Mouse (Mus musculus) layer of hippocampus, postnatal 36 days (tissue): ENCODE data around the gene 2510002D24Rik. TPM values are rescaled to one million over a fixed set of nuclear protein-coding genes. Genes with fewer than 3 reads are reported as not detected.
"Not testable (repeated sequence)": the region's sequence is repeated elsewhere in the genome, so short reads cannot be mapped to it uniquely, and the experiment has no call there.

Experiments
- DNase-seq, 2 experiments: peaks; one replicate each; pipeline ENCODE4 v3.0.0; 2022
- total RNA-seq, 2 experiments: library from RNA; stranded (reverse); gene quantifications; 2 replicates each; pipeline ENCODE4 v1.2.3; 2021

The 2510002D24Rik gene
- total RNA-seq = 10 to 100 TPM; 24.4 to 27.5 TPM

GRCm38 (mm10) chr16:18836468-18837208, at the start of gene 2510002D24Rik, which contains the start of gene Gm28539:
Gene 2510002D24Rik (plus strand): TSS chr16:18836578.
Gene Gm28539 (plus strand): TSS chr16:18836584.
- peak; percentile 89 to 90 for DNase-seq

GRCm38 (mm10) chr16:18786652-18787051, 49.7 kb upstream of the 2510002D24Rik start:
- no peak for DNase-seq

- no peak for DNase-seq
These were observed 47.6 kb upstream of the 2510002D24Rik start for GRCm38 (mm10) chr16:18788627-18789406.

DNA sequence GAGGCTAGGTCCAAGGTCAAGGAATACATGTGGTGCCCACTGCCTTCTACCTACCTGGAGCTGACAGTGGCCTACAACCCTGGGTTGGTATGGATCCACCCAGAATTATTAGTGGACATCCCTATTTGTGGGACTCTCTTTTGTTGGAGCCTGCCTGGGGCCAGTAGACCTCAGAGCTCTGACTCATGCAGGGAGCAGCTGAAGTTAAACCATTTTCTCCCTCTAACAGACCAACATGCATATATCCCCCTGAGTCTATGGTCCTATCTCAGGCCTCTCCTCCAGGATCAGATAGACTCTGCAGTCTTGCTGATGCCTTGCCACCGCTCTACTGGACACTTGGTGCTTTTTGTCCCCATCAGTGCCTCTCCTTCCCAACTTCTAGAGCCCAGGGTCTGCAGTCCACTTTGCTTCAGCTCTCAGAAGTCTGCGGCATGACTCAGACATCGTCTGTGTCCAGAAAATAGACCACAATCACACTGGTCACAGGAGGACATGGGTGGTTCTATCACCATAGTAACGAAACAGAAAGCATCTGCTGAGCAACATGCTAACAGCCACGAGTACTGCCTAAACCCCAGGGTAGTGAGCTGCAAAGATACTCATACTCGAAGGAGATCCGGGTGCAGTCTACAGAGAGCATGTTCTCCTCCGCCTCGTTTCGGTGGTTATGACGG, 41.0 kb upstream of the 2510002D24Rik start:
- DNase-seq = no peak

DNA sequence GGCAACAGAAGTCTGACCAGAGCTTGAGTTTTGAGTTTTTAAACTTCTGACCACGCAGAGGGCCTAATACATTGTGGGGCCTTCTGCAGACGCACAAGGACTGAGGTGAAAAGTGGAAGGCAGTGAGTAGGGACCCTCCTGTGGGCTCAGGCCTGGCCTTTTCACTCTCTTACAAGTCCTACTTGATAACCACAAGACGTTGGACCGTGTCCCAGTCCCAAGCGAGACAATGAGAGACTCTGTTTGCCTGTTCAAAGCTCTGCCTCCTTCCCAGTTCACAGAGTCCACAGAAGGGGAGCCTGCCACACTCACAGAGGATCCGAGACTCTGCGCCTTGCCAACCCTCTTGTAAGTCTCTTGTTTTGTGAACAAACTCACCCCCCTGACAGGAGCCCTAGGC, 39.7 kb upstream of the 2510002D24Rik start:
- DNase-seq = no peak

- no peak for DNase-seq
These were observed 38.2 kb upstream of the 2510002D24Rik start for GRCm38 (mm10) chr16:18798151-18798550.

GRCm38 (mm10) chr16:18798841-18799240, 37.5 kb upstream of the 2510002D24Rik start:
- peak; percentile 54 to 67 for DNase-seq

DNA sequence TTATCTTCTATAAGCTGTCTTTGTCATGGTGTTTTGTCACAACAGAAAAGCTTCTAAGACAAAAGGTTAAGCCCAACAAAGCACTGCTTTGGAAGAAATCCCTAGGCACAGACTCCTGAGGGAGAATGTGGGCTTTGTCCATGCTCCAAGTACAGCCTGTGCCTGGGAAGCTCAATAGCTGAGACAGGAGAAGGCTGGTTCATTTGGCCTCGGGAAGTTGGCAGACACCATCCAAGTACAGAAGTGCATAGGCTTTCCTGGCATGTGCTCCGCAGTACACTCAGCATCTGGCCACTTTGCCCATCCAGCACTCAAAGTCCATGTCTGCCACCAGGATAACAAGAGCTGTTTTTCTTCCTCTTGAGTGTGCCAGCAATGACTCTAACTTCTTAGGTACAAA, 30.6 kb upstream of the 2510002D24Rik start:
- no peak for DNase-seq

- DNase-seq = no peak
These were observed 27.4 kb upstream of the 2510002D24Rik start for GRCm38 (mm10) chr16:18809001-18809400.

- no peak for DNase-seq
These were observed 25.3 kb upstream of the 2510002D24Rik start for GRCm38 (mm10) chr16:18811032-18811431.

DNA sequence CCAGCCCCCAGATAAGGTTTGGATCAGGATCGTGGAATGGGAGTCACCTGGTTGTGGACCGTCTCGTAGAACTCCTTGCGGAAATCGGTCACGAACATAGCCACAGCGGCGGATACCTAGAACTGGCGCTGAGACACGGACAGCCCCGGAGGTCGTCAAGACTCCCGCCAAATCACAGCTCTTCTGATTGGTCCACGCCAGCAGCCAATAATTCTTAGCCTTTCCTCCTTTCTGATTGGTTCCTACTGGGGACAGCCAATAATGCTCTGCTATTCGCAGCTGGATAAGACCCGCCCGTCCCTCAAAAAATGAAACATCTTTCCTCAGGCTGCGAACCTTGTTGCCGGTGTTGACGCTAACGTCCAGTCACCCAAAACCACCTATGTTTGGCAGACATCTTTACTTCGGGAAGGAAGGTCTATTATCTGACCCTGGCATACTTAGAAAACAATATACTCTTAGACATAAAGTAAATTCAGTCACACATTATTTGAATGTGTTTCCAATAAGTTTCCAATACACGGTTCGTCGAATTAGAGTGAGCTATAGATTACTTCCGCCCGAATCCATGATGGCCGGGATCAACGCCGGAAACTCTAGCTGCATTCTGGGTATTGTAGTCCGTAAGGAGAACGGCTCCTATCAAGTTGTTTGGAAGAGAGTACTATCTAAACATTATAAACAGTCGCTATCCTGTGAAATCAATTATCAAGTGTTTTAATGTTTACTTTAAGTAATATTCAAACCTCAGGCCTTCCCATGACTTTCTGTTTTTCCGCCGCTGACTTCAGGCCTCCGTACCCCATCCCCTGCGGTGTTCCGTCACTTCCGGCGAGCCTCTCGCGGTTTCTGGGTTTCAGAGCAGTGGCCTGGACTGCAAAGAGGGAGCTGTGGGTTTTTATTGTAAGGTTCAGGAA, 24.7 kb upstream of the 2510002D24Rik start, which contains the start of the genes Ufd1 and Cdc45:
Gene Ufd1, plus strand, starts transcription at position 312 of the 917 bp plus-strand sequence.
Gene Cdc45, minus strand, starts transcription at position 520 of the 917 bp plus-strand sequence.
- peak; percentile 85 to 86 for DNase-seq

DNA sequence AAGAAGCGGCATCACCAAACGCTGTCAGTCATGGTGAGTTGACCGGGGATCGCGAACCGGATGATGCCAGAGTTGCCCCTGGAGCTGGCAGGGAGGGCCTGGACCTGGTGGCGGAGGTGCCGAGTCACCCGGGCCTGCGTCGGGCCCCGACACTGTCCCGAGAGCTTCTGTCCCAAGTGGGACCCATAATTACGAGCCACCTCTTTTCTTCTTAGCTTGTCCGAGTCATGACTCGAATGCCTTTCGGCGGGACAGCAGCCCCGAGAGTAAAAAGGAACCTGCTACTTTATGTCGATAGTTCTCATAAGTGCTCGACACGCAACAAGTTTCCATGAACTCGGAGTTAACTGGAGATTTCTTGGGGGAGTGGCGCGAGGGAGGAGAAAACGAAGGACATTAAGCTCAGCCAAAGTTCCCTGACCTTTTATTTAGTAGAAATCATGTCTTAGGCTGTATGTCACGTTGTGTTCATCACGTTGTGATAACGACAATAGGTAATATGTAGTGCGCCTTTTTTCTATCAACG, 23.9 kb upstream of the 2510002D24Rik start:
- DNase-seq = no peak

DNA sequence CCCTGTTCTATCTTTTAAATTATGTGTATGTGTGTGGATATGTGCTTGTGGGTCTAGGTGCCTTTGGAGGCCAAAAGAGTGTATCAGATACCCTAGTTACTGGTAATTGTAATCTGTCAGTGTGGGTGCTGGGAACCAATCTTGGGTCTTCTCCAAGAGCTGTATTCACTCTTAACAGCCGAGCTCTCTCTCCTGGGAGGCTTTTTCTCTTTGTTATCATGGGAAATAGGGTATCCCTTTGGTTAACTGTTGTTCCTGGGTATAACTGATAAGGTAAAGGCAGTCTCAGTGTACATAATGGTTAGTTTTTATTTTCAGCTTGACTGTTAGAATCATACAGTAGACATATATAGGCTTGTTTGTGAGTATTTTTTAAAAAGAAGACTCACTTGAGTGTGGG, 14.0 kb upstream of the 2510002D24Rik start:
- DNase-seq = no peak

- DNase-seq = peak in 1 of 2 experiments; percentile 11
These were observed 13.5 kb upstream of the 2510002D24Rik start for GRCm38 (mm10) chr16:18822925-18823324.

DNA sequence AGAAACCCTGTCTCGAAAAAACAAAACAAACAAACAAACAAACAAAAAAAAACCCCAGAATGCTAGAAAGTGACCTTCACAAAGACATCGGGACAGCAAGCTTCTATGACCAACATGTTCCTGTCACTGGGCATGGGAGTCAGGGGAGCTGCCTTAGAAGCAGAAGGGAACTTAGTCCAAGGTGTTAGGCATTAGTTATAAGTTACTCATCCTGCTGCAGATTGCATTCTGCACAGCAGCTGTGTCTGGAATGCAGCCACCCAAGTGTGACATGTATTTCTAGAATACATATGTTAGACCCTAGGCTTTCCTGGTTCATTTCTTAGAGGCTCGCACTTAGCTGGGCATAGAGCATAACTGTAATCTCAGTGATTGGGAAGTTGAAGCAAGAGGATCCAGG, 7.7 kb upstream of the 2510002D24Rik start:
- no peak for DNase-seq

DNA sequence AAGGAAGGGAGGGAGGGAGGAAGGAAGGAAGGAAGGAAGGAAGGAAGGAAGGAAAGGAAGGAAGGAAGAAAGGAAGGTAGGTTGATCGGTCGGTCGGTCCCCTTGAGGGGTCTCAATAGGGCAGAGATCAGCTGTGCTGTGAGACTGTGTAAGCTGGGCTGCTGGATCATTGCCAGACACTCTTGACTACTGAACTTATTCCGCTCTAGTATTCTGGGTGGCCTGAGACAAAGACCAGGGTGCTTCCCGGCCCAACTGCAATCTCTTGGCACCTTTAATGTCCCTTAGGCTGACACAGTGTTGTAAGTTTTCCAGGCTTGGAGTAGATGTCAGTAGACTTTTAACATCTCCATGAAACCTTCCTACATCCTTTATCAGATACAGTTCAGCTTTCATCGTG, 7.3 kb upstream of the 2510002D24Rik start:
- no peak for DNase-seq

DNA sequence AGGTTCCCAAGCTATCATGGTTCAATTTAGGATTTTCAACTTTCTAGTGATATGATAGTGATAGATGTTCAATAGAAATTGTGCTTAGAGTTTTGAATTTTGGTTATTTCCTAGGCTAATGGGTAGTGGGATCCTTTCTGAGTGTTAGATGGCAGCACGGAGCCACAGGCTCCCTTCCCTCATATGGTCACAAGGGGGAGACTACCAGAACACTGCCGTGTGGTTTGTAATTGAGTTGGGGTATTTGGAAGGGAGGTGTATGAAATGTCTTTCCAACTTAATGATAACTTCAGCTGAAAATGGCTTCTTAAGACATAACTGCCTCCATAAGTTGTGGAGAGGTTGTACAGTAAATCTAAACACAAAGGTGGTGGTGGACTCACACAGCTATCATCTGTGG, 2.9 kb upstream of the 2510002D24Rik start:
- no peak for DNase-seq

GRCm38 (mm10) chr16:18836073-18836467, 308 bp upstream of the 2510002D24Rik start:
- no peak for DNase-seq

DNA sequence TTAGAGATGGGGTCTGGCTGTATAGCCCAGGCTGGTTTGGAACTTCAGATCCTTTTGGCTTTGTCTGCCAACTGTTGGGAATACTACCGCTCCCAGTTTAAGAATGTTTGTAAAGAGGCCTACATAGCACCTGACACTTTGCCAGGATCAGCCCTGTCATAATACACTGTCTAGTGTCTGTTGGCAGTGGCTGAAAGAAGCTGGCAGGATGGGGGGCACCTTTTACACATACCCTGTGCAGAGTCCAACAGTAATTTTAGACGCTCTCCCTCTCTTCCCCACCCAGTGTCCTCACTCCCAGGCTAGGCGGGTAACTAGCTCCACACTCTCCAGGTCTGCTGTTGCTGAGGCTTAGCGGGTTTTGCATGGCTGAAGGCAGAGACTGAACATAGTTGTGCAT, 2.0 kb downstream of the 2510002D24Rik start:
- DNase-seq = no peak

GRCm38 (mm10) chr16:18846301-18846820, 10.0 kb downstream of the 2510002D24Rik start:
- DNase-seq = no peak

GRCm38 (mm10) chr16:18849521-18850190, 13.3 kb downstream of the 2510002D24Rik start:
- DNase-seq = not testable (repeated sequence)
